Mouse (Mus musculus) brain, embryonic 14.5 days (tissue): ENCODE results near the gene Appl1.

ENCODE experiments used
- CTCF ChIP-seq: fragments of 200-500 bp; IDR thresholded peaks from 2 replicates; pipeline ENCODE4 v1.5.1; 2012; ENCODE audit warnings: inconsistent platforms, mild to moderate bottlenecking, moderate library complexity, borderline replicate concordance; ENCODE audit not compliant: insufficient read depth, insufficient read length; ENCODE audit errors: extremely low read depth
- POLR2A ChIP-seq: fragments of 200-500 bp; IDR thresholded peaks from 2 replicates; pipeline ENCODE4 v1.6.1; 2012; ENCODE audit warnings: mild to moderate bottlenecking, inconsistent platforms, borderline replicate concordance; ENCODE audit not compliant: poor library complexity, insufficient read depth, insufficient read length, severe bottlenecking; ENCODE audit errors: extremely low read depth

GRCm38 (mm10) chr14:26887244-26887643, 83.8 kb downstream of the Appl1 start:
- TF ChIP-seq CTCF (no peak), POLR2A (no peak)
